Mouse (Mus musculus): Measurements from ENCODE around the gene Ak5. TPM values are rescaled to one million over a fixed set of nuclear protein-coding genes. Genes with fewer than 3 reads are reported as not detected.

Ak5 gene
- total RNA-seq, 1 experiment from 2014 or later, result not detected

DNA sequence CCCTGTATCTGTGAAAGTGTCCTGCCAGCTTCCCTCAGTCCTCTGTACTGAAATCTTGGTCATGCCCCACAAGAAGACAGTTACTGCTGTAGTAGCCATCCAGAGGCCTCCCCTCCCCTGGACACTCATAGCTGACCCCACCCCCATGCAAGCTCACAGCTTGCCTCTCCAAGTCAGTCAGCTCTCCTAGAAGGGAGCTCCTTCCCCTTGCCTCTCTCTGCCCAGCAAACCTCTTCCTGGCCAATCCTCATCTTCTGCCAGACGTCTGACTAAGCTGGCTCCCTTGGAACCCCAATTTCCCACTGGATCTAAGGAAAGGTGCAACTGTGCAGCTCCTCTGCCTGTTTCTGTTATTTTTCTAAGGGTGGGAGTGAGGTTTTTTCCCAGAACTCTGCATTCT, 90.9 kb downstream of the Ak5 start:
- no peak for ATAC-seq (replicated peaks; ENCODE audit: low read depth, poor library complexity, severe bottlenecking)

DNA sequence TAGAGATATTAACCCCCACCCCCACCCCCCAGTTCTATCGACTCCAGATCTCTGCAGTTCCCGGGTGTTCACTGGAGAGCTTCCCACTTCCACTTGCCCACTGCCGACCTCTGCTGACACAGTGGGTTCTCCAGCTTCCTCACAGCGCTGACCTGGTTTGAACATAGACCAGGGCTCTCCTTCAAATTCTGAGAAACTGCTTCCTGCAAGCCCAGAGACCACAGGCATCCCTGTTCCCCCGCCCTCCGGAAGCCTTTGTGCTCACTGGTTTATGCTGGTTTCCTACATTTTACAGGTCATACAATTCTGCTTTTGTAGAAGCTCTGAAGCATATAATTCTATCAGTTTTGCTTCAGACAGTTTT, 98.9 kb downstream of the Ak5 start:
- peak; percentile 80 for ATAC-seq (replicated peaks; ENCODE audit: low read depth, poor library complexity, severe bottlenecking)

DNA sequence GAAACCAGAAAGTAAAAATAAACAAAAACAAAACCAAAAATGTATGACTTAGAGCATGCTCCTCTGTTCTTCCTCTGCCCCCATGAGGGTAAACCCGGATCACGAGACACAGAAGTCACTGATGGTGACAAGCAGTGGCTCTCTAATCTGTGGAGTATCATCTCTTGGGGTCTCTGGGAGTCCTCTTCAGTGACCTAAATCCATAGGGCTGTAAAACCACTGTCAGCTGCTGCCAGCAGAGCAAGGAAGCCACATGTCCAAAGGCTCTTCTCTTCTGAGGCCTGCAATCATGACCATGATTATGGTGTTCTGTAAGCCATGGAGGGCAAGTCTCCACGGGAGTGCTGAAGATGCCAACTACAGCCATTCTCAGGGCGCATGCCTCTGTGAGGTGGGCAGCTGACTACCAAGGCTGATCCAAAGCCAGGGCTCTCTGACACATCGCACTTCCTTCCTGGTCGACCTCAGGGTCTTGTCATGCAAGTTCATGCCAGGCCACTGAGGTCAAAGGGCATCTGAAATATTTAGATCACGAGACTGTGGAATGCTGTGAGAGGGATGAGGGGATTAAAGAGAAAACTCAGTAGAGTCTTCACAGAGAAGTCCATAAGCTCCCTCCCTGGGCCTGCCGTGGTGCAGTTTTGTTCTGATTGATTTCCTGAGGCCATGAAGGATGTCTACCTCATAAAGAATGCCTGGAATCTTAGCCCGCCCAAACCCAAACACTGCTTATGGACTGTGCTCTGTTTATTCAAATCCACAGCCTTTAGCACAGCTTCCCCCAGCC, 99.5 kb downstream of the Ak5 start:
- ATAC-seq (replicated peaks; ENCODE audit: low read depth, poor library complexity, severe bottlenecking), result no peak

DNA sequence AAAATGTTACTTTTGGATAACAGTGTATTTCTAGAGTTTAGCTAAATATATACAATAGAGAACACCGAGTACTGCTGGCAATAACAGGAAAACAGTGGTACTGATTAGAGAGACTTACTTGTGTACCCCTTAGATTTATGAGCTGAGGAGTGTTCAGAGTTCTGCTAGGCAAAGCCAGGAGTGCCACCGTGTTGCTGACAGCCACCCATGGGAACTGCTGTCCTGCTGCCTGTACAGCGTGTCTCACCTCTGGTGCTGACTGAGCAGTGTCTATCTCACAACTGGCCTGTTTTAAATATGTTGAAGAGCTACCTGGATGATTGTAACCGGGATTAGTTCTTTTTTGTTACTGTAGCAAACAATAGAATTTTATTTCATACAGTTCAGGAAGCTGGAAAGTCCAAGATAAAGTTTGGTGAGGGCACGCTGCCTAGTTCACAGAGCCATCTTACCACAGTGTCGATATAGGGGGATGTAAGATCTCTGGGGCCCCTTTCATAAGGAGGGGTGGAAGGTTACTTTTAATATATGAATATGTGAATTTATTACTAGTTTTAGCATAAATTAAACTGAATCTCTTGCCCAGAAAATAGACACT, 103.5 kb downstream of the Ak5 start:
- ATAC-seq (replicated peaks; ENCODE audit: low read depth, poor library complexity, severe bottlenecking), result peak; percentile 71

DNA sequence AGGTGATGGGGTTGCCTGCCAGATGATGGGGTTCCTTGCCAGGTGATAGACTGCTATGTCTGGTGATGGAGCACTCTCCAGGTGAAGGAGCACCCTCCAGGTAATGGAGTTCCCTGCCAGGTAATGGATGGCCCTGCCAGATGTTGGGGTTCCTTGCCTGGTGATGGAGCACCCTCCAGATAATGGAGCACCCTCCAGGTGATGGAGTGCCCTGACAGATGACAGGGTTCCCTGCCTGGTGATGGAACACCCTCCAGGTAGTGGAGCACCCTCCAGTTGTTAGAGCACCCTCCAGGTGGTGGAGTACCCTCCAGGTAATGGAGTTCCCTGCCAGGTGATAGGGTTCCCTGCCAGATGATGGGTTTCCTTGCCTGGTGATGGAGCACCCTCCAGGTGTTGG, 104.3 kb downstream of the Ak5 start:
- ATAC-seq (replicated peaks; ENCODE audit: low read depth, poor library complexity, severe bottlenecking), result no peak

DNA sequence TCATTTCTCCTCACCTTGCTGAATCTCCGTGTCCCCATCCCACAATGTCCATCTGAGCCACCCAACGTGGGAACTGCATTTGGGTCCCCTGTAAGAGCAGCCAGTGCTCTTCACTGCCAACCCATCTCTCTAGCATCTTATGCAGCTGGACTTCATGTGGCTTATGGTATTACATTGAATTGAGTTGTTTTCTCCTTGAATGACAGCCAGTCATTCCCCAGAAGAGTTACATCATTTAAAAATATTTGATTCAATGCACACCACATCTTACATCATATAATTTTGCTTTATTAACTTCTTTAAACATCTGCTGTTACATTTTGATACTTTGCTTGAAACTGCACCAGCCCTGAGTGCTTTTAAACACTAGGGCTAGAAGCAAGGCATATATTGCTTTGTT, 106.5 kb downstream of the Ak5 start:
- ATAC-seq (replicated peaks; ENCODE audit: low read depth, poor library complexity, severe bottlenecking), result no peak

DNA sequence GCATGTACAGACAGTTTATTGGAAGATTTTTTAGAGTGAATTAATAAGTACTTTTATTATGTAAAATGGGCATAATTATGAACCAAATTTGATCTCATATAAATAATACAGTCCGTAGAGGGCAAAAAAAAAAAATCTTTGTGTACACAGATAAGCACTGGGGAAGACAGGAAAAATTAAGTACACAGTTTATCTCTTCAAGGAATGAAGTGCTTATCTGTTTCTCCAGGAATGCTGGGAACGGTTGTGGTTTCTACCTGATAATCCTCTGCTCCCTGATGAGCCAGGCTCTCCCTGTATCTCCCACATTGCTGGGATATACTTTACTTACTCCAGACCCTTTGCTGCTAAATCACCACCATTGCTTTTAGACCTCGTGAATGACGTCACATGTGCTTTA, 108.9 kb downstream of the Ak5 start:
- no peak for ATAC-seq (replicated peaks; ENCODE audit: low read depth, poor library complexity, severe bottlenecking)

DNA sequence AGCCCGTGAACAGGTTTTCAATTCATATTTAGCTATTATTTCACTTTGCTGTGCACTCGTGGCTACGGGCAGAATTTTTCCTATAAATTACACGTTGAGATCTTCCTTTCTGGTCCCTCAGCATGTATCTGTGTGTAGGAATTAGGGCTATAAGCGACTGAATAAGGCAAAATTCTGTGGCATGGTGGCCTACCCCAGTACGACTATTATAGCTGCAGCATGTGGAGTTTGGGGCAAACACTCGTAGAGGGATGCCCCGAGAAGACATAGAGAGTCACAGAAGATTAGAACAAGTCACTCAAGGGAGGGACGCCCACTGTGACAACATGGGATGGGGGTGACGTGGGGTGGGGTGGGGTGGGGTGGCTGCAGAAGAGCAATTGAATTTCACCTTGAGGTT, 110.1 kb downstream of the Ak5 start:
- ATAC-seq (replicated peaks; ENCODE audit: low read depth, poor library complexity, severe bottlenecking), result no peak

DNA sequence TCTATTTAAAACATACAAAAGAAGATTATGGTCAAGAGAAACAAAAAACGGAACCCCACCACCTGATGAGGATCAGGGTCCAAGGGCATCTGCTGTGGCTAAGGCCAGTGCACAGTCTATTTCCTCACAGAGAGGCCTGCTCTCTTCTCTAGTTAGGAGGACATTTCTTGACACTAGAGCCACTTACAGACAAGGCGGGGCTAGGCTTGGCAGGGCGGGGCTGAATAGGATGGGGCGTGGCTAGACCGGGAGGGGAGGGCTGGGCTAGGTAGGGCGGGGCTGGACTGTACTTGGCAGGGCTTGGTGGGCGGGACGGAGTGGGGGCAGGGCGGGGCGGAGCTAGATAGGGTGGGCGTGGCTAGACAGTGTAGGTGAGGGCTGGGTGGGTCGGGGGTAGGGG, 110.5 kb downstream of the Ak5 start:
- peak; percentile 87 for ATAC-seq (replicated peaks; ENCODE audit: low read depth, poor library complexity, severe bottlenecking)

DNA sequence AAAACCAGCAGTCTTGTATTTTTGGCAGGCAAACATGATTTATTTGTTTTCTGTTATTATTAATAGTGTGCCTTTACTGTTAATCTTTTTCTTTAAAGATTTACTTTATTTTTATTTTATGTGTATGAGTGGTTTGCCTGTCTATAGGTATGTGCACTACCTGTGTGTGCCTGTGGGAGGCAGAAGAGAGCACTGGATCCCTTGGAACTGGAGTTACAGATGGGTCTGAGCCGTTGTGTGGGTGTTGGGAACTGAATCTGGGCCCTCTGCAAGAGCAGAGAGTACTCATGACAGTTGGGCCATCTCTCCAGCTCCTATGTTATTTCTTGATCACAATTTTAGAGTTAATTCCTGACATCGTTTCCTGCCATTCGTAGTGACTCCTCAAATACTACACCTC, 111.2 kb downstream of the Ak5 start:
- ATAC-seq (replicated peaks; ENCODE audit: low read depth, poor library complexity, severe bottlenecking), result no peak

DNA sequence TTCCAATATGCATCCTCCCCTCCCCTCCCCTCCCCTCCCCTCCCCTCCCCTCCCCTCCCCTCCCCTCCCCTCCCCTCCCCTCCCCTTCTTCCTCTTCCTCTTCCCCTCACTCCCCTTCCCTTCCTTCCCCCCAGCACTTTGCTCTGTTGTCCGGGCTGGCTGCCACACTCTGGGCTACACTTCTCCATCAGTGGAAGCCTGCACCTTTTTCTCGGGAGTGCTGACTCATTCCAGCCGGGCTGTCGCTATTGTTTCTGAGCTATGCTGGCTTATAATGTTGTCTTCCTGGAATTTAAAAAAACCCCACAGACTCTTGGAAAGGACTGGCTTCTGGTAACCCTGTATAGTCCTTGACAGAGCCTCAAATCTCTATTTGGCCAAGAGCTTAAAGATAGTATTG, 111.7 kb downstream of the Ak5 start:
- ATAC-seq (replicated peaks; ENCODE audit: low read depth, poor library complexity, severe bottlenecking), result 0 out of 2 replicates have a peak, but pooled peaks have one; percentile 30

DNA sequence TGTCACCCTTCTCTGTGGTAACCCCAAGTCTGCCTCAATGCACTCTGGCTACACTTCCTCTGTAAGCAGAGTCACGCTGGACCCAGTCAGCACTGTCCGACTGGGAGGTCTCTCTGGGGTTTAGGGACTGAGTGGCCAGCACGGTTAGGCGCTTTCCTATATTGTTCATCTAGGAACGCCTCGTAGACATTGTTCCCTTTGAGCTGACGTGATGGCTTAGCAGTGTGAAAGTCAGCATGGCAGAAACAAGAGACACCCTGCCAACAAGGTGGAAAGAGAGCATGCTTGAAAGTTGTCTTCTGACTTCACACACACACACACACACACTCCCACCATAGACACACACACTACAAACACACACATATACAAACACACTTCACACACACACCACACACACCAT, 112.9 kb downstream of the Ak5 start:
- ATAC-seq (replicated peaks; ENCODE audit: low read depth, poor library complexity, severe bottlenecking), result no peak

DNA sequence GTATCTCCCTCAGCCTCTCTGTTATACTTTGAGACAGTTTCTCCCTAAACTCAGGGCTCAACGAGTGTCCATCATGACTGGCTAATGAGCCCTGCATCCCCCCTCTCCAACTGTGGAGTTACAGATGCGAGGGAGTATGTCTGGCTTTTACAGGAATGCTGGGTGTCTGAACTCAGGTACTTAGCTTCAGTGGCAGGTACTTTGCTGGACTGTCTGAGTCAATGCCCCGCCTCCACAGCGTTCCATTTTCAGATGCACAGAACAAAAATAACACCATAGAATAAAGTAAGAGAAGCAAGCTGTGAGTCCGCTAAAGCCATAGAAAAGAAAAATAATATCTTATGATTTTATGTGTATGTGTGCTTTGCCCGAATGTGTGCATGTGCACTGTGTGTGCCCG, 113.8 kb downstream of the Ak5 start:
- ATAC-seq (replicated peaks; ENCODE audit: low read depth, poor library complexity, severe bottlenecking), result no peak

DNA sequence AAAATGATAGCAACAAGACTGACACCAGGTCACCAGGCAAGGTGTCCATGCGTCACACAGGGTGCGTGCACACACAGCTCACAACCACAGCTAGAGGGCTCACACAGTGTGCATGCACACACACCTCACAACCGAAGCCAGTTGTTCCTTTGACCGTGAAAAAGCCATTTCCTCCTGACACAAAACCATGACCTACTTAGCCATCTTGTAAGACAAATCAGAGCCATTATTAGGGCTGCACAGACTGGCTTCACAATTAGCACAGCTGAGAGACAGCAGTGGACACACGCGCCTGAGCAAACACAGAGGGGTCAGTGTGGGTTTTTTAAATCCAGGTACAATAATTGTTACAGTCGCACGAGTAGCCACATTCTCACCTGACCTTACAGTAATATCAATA, 115.5 kb downstream of the Ak5 start:
- no peak for ATAC-seq (replicated peaks; ENCODE audit: low read depth, poor library complexity, severe bottlenecking)

DNA sequence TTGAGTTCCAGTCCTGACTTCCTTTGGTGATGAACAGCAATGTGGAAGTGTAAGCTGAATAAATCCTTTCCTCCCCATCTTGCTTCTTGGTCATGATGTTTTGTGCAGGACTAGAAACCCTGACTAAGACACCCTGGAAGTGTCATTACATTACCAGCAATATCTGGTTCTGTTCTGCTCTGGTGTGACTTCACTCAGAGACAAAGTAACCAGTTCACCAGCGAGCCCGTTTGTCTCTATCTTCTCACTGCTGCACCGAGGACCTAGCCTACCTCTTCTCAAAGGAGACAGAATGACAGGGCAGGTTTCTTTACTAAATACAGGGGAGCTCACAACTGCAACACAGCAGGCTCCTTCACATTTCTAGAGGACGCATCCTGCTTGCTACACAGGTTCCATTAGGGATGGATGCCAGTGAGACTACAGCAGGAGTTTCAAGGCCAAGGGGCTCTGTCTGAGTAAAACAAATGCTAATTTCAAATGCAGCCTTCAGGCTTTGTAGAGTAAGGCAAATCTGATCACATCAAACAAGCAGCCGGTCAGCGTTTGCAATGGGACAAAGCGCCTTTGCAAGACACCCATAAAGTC, 117.5 kb downstream of the Ak5 start:
- ATAC-seq (replicated peaks; ENCODE audit: low read depth, poor library complexity, severe bottlenecking), result no peak

DNA sequence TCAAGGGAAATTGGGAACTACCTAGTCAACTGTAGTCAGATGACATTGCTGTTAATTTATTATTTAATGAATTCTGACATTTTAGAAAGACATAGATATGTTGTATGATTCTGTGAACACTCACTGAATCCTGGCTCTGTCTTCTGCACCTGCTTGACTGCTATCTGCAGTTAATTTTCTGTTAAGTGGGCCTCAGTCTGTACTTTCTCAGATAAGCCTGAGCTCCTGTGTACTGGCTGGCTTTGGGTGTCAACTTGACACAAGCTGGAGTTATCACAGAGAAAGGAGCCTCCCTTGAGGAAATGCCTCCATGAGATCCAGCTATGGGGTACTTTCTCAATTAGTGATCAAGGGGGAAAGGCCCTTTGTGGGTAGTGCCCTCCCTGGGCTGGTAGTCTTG, 118.1 kb downstream of the Ak5 start:
- no peak; the same call in 1 of the 2 replicates for ATAC-seq (replicated peaks; ENCODE audit: low read depth, poor library complexity, severe bottlenecking)

DNA sequence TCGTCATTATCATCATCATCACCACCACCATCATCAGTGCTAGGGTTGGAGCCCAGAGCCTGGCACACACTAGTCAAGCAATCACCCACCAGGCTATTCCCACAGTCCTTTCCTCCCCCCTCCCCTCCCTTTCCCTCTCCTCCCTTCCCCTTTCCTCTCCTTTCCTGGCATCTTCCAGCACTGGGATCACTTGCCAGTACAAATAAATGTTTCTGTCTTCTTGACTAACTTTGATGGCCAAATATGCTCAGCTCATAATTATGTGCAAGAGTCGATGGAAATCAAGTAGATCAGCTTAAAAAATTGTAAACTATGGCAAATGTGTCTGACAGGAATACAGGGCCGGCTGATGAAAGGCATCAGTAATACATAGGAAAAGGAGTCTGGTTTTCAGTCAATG, 123.2 kb downstream of the Ak5 start:
- ATAC-seq (replicated peaks; ENCODE audit: low read depth, poor library complexity, severe bottlenecking), result no peak

DNA sequence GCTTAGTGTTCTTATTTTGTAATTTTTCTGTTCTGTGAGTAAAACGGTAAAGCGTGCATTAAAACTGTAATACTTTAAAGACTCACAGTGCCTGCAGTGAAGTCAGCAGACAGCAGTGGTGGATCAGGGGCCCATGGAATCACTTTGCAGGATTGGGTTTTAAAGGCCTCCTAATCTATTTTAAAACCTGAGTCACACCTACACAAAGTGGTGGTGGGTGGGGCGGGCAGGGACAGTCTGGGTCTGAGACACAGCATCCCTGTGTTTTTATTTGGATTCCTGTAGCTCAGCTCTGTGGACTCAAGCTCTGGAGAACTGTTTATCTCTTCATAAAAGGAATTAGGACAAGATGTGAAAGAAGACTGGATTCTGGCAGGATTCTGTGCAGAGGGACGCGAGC, 125.9 kb downstream of the Ak5 start:
- no peak for ATAC-seq (replicated peaks; ENCODE audit: low read depth, poor library complexity, severe bottlenecking)

DNA sequence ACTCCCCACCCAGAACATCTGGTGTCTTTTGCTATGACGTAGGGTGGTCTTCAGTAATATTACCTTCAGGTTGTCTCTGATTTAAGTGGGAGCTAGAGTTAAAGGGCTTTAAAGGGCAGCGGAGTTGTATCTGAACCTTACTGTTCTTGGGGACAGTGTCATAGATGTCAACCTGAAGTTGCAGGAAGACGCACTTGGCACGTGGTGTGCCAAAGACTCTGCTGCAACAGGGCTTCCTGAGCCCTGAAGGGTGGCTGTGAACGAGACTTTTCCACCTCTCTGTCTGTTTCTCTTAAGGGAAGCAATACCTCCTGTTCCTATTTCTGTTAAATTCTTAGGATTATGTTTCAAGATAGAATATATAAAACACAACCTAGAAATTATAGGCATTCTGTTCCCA, 137.8 kb downstream of the Ak5 start:
- ATAC-seq (replicated peaks; ENCODE audit: low read depth, poor library complexity, severe bottlenecking), result no peak

DNA sequence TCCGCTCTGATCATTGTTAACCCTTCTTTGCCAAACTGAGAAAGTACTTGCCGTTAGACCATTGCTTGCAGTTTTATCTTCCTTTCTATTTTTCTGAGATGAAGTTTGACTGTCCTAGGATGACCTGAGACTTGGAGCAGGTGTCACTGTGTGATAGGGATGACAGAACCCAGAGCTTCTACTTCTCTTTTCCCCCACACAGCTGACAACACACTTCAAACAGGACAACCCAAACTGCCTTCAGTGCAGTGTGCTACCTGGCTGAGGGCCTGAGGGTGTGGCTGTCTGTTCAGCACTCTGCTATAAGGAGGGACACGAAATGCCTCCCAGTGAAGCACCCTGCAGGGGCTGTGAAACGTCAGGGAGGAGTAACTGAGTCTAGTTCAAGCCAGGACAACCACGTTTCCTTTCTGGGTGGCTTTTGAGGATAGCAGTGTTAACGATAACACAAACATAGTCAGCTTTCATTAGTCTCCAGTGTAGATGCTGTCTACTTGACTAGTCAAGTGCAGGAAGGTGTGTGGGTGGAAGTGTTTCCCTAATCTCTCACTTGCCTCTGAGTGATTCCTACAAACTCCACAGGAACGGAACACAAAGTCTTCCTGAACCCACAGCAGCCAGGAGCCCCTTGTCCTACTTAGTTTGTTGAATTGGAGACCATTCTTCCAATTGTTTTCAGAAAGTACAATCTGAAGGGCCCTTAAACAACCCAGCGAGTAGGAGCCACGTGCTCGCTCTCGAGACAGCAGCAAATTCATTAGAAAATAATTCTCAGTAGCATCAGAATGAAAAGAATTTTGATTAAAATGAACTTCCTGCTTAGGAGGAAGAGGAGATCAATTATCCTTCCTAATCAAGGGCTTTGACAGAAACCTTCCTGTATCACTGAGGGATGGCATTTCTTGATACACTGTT, 138.8 kb downstream of the Ak5 start:
- ATAC-seq (replicated peaks; ENCODE audit: low read depth, poor library complexity, severe bottlenecking), result peak; percentile 47; the same call in 1 of the 2 replicates

DNA sequence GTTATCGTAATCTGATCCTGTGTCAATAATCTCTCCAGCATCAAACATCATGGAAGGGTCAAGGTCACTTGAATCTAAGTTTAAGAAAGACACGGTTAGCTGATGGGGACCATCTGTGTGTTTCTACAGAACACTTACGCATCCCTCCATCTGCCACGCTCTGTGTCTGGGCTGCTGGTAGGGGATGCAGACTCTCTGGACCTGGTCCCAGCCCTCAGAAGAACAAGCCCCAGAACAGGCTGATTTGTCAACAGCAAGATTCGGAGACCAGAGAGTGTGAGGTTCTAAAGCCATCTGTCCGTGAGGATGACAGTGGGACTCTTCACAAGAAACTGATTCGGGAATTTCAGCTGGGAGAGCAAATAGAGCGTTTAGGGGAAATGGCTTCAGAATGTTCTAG, 141.4 kb downstream of the Ak5 start:
- ATAC-seq (replicated peaks; ENCODE audit: low read depth, poor library complexity, severe bottlenecking), result no peak

Measured in common myeloid progenitor, adult 5-6 weeks (primary cell).